Mouse (Mus musculus) frontal cortex, postnatal 14 days (tissue): ENCODE data around the gene Fut8.
"Not testable (repeated sequence)": the region's sequence is repeated elsewhere in the genome, so short reads cannot be mapped to it uniquely, and the experiment has no call there.

Source experiments
- DNase-seq, 2 experiments: peaks; one replicate each; pipeline ENCODE4 v3.0.0; 2022; ENCODE audit warnings: low spot score in 2 of 2

The Fut8 gene

GRCm38 (mm10) chr12:77222272-77222874 is 15.6 kb upstream of the Fut8 start:
- DNase-seq: no peak

GRCm38 (mm10) chr12:77223595-77223994 is 14.3 kb upstream of the Fut8 start:
- no peak for DNase-seq

DNA sequence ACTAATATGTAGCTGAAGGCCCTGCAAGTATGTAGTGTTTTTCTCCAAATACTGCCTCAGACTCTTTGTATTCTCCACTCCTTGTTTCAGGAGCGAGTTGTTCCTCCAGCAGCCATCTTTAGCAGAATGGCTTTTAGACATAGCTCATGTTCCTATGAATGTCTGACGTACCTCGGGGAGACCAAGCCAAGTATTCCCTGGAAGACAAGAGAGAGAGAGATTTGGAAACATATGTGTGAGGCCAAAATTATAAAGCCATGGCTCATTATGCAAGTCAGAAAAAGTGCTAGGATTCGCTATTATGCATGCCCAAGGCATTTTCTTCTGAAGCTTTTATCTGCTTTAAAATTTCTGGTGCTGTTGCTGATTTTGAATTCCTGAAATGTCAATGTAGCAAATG is 13.8 kb upstream of the Fut8 start:
- DNase-seq: no peak

DNA sequence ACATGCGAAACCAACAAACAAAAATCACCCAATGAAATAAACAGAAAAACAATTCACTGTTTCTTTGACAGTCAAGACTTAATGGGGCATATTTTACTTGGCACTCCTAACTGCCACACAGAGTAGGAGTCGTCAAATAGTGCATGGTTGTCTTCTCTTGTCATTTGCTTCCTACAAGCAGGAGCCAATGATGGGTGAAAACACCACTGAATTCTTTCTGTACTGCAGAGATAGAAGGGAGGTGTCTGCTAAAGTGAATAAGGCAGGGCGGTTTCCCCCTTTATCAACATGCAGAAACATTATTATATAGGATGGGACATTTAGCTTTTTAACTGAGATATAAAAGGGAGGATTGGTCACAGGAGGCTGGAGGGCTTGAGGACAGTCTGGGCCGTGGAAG is 13.0 kb upstream of the Fut8 start:
- DNase-seq: no peak

DNA sequence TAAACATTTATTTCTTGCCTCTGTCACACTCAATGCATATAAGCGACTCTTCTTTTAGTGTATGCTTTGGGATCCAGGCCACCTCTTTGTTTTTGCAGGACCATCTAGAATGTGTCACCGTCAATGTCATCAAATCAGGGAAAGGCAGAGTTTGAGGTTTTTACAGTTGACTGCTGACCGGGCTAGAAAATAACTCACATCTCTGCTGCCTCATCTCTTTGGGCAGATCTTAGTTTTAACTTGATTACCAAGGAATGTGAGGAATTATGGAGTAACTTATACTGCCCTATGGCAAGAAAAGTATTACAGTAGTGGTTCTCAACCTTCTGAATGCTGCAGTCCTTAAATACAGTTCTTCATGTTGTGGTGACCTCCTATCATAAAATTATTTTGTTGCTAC is 12.2 kb upstream of the Fut8 start:
- DNase-seq: no peak

- no peak for DNase-seq
These were observed 2.0 kb upstream of the Fut8 start for GRCm38 (mm10) chr12:77235958-77236357.

DNA sequence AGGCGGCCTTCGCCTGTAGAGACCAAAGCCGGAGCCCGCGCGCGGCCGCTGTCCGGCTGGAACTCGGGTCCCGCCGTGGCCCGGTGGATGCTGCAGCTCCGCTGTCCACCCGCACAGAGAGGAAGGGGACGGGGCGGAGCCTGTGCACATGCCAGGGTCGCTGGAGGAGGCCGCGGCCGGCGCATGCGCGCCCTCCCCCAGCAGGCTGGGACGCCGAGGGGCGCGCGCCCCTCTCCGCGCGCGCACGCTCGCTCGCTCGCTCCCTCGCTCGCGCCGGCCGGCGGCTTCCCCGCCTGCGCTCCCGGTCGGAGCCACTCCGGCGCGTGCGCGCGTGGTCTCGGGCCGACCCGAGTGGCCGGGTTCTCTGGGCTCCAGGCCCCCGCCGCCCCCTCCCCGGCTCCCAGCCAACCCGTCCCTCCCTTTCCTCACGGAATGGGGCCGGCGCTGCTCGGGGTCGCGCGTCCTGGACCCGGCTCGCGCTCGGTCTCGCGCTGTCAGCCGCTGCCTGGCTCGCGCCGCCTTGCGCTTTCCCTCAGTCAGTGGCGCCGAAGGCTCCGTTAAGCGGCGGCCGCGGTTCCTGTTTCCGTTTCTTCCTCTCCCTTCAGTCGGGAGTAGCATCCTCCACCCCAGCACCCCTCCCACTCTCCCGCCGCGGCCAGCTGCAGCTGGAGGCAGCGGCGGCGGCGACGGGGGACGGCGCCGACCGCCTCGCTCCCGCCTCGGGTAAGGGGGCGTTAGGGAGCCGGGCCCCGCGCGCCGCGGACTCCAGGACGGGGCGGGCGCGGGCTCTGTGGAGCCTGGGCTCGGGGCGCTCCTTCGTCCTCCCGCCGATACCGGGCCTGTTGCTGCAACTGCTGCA is 835 bp downstream of the Fut8 start:
- DNase-seq: peak; percentile 82 to 85

DNA sequence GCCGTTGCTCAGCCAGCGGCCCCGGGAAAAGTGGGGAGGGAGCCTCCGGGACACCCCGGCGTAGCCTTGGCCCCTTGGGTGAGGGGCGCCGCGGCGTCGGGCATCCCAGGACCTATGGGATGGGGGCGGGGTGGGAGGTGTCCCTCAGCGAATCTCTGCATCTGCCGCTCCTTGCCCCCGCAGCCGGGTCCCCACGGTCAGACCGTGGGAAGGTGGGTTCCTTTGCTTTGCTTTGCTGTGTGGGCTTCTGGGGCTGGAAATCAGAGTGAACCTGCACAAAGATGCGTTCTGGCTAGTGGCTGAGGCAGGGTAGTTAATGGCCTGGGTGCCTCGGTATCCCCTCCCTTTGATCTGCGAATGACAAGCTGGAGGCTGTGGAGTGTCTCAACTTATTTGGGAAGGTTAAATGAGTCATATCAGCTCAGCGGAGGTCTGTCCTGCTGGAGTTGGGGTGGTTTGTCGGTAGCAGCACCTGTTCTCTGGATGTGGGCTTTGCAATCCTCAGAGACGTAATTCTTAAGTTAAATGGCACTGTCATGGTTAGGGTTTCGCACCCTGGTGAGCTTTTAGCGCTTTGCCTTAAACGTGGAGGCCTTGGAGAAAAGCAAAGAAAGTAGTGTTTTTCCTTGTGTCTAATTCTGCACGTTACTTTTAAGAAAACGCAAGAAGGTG is 1.6 kb downstream of the Fut8 start:
- peak; percentile 18 to 41 for DNase-seq

DNA sequence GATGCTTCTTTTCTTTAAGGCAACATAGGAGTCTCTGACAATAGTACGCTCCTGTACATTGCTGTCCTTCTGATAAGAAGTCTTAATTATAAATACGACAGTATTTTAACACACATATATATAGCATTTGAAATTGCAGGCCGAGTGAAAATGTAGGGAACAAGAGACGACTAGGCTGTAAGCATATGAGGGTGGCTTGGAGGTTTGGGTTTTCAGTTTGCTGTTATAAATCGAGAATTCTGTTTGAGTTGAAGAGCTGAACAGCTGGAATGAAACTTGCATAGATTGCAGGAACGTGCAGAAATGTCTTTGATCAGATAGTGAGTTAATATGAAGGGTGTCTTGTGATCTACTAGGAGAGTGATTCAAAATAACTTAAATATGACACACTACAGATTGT is 2.4 kb downstream of the Fut8 start:
- DNase-seq: no peak

GRCm38 (mm10) chr12:77240839-77241238 is 2.9 kb downstream of the Fut8 start:
- no peak for DNase-seq

DNA sequence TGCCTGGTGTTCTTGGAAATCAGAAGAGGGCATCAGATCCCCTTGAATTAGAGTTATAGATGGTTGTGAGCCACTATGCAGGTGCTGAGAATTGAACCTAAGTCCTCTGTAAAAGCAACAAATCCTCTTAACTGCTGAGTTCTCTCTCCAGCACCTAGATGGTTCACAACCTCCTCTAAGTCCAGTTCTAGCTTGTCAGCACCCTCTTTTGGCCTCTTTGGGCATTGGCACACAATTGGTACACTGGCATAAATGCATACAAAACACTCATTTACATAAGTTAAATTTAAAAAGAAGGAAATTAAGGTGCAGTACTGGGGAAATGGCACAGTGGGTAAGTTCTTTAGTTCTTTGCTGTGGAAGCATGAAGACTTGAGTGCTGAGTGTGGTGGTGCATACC is 24.7 kb downstream of the Fut8 start:
- no peak for DNase-seq

- no peak for DNase-seq
These were observed 25.9 kb downstream of the Fut8 start for GRCm38 (mm10) chr12:77263816-77264215.

DNA sequence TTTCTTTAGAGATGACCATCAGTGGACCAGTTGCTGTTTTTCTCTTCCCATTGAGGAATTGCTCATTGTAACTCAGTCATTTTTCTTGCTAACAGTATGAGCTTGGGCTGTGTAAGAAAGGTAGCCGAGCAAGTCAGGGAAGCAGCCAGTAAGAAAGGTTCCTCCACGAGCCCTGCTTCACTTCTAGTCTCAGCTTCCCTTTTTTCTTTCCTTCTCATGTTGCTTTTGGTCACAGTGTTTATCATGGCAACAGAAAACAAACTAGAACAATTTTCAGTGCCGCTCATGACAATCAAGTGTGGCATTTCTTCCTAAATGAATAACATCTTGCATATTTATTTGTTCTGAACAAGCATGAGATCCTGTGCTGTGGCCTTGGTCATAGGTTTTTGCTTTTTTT is 32.8 kb downstream of the Fut8 start:
- DNase-seq: no peak

DNA sequence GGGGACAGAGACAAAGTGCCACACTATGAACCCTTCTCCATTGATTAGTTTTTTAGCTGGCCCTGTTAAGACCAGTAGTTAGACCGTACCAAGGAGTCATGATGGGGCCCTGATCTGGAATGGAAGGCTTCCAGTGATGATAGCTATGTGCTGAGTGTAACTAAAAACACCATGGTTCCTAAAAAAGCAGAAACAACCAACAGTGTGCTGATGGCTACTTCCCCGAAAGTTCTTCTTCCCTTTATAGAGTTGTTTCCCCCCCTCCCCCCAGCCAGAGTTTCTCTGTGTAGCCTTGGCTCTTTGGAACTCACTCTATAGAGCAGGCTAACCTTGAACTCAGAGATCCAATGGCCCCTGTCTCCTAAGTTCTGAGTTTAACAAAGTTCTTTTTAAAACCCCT is 50.6 kb downstream of the Fut8 start:
- DNase-seq: no peak

DNA sequence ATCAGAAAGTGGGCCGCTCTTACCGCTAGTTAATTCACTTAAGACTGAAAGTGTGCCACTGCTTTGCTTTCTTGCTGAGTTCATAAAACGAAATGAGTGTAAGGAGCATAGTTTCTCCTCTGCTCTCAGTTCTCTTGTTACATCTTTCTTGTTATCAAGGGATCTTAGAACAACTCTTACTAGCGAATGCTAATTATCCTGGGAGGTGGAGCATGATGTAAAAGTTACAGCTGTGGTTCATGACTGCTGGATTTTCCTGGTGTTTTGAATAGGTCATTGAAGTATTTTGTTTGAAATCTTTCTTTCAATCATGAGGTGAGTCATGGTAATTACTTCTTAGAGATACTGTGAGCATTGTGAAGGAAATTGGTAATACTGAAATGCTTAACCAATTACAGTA is 53.1 kb downstream of the Fut8 start:
- DNase-seq: no peak

DNA sequence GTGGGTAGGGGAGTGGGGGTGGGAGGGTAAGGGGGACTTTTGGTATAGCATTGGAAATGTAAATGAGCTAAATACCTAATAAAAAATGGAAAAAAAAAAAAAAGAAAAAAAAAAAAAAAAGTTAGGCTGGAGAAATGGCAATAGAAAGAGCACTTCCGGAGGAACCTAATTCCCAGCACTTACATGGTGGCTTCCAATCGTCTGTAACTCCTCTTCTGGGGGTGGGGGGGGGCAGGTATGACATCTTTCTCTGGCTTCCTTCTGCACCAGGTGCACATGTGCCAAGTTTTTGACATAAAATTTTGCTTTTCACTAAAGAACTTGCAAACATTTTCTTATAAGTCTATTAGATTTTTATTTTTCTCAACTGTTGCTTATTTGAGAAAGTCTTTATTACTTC is 53.9 kb downstream of the Fut8 start:
- DNase-seq: not testable (repeated sequence)

DNA sequence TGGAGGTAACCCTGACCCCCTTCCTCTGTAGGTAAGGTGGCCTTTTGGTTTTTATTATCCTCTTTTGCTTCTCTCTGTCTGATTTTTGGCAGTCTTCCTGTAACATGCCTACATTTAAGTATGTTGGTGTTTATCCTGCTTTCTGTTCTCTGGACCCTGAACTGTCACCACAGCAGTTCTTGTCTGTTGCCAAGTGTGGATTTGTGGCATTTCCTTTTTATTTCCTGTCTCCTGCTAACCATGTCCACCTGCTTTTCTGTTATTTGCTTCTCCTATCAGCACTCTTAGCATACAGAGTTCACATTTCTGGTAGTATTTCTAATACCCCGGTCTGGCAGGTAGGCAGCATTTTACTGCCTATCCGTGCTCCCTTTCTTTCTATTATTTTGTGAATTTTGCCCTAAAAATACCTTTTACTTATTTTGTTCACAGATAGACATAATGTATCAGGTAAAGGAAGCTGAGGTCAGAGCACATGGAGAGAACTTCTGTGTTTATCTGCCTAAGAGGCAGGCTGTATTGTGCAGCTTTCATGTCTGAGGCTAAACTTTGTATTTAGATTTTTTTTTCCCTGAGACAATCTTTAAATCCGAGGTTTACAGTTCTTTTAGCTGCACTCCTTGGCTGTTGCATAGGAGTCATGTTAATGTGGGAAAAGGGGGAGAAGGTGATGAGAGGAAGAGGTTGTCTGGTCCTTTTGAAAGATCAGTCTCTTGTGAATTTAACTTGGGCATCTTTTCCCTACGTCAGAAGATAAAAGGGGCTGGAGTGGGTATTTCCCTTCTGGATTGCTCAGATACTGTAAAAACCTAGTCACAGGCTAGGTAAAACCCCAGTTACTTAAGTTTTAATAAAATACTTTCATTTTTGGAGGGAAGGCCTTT is 54.7 kb downstream of the Fut8 start:
- no peak for DNase-seq

- no peak for DNase-seq
These were observed 58.2 kb downstream of the Fut8 start for GRCm38 (mm10) chr12:77296119-77296518.

GRCm38 (mm10) chr12:77297114-77297513 is 59.2 kb downstream of the Fut8 start:
- DNase-seq: no peak

- DNase-seq: no peak
These were observed 59.9 kb downstream of the Fut8 start for GRCm38 (mm10) chr12:77297858-77298257.

DNA sequence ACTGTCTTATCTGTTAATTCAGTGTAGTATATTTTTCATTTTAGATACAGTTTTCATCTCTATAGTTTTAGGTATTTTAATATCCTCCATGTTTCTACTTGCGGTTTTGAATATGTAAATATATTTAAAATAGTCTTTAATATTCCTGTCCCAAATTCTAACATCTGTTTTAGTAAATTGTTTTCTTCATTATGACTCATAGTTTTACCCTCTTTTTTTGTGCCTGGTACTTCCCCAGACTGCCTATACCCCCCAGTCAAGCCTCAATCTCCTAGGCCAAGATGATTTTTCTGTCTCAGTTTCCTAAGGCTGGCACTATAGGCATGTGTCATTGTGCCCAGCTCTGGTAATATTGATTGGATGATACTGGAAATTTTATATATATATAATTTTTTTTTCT is 64.1 kb downstream of the Fut8 start:
- no peak for DNase-seq

- no peak for DNase-seq
These were observed 65.4 kb downstream of the Fut8 start for GRCm38 (mm10) chr12:77303367-77303766.
